Mouse (Mus musculus) forebrain, embryonic 15.5 days (tissue): ENCODE measurements around the gene P4ha1. TPM values are rescaled to one million over a fixed set of nuclear protein-coding genes. Genes with fewer than 3 reads are reported as not detected.
"Not testable (repeated sequence)": the region's sequence is repeated elsewhere in the genome, so short reads cannot be mapped to it uniquely, and the experiment has no call there.

Experiments
- ATAC-seq: fragments of 200-750 bp; cut with Nextera tagmentation; replicated peaks from 2 replicates; pipeline ENCODE4 v1.8.0; 2017; ENCODE audit warnings: mild to moderate bottlenecking, moderate TSS enrichment, moderate library complexity
- H3K27ac ChIP-seq: fragments of 300-500 bp; sonication (generic); replicated peaks from 2 replicates; pipeline ENCODE4 v1.5.1; 2015; ENCODE audit warnings: mild to moderate bottlenecking, inconsistent platforms
- H3K27me3 ChIP-seq: fragments of 300-500 bp; sonication (generic); 2 replicates; pipeline ENCODE4 v1.6.1; 2015; ENCODE audit warnings: inconsistent platforms
- H3K36me3 ChIP-seq: fragments of 300-500 bp; sonication (generic); 2 replicates; pipeline ENCODE4 v1.6.1; 2015; ENCODE audit warnings: mild to moderate bottlenecking, inconsistent platforms
- H3K4me1 ChIP-seq: fragments of 300-500 bp; sonication (generic); 2 replicates; pipeline ENCODE4 v1.6.1; 2015; ENCODE audit warnings: inconsistent platforms
- H3K4me2 ChIP-seq: fragments of 300-500 bp; sonication (generic); replicated peaks from 2 replicates; pipeline ENCODE4 v1.6.1; 2015; ENCODE audit warnings: mild to moderate bottlenecking, inconsistent platforms
- H3K4me3 ChIP-seq: fragments of 300-500 bp; sonication (generic); 2 replicates; pipeline ENCODE4 v1.5.1; 2015; ENCODE audit warnings: mild to moderate bottlenecking, inconsistent platforms
- H3K9ac ChIP-seq: fragments of 300-500 bp; sonication (generic); replicated peaks from 2 replicates; pipeline ENCODE4 v1.6.1; 2015; ENCODE audit warnings: mild to moderate bottlenecking, inconsistent platforms
- H3K9me3 ChIP-seq: fragments of 300-500 bp; sonication (generic); 2 replicates; pipeline ENCODE4 v1.6.1; 2016; ENCODE audit warnings: inconsistent platforms
- WGBS: fragments of 180-500 bp; shearing (Covaris S2); methylation state at CpG from one replicate; pipeline ENCODE4 v1.1.7; 2015; ENCODE audit warnings: mixed read lengths; 5-methylcytosine and 5-hydroxymethylcytosine counted together
- polyA plus RNA-seq: library from polyadenylated mRNA; unstranded; fragments of >200 nt; fragmentation: Nextera tagmentation; extraction: Ambion mirVana; gene quantifications from 2 replicates; pipeline ENCODE4 v1.2.1, GENCODE M21; 2015

Gene P4ha1
- polyA plus RNA-seq, 1 experiment from 2014 or later: 34.7 TPM

DNA sequence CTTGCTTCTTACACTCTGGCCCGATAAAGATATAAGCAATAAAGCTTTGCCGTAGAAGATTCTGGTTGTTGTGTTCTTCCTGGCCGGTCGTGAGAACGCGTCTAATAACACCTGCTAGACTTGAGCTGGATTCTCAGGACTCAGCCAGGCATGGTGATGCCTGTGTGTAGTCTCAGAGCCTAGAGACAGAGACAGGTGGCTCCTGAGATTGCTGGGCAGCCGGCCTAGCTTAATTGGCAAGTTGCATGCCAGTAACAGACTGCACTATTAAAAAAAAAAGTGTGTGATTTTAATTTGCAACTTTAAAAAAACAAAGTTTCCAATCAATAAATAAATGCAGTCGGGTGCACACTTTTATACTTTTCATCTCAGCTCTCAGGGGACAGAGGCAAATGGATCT is 63.9 kb downstream of the P4ha1 start:
- Histone ChIP-seq H3K27ac (peak overlapping the region; percentile 52; the same call in 1 of the 2 replicates), H3K36me3 (no peaks in the 10 kb centered on the region), H3K4me3 (no peak overlapping the region), H3K4me1 (no peaks in the 10 kb centered on the region), H3K9ac (no peak overlapping the region), H3K27me3 (no peaks in the 10 kb centered on the region), H3K4me2 (no peak overlapping the region), H3K9me3 (no peaks in the 10 kb centered on the region)
- WGBS: 52% methylated on average over 8 of the region's 8 CpGs
- peak; percentile 91 for ATAC-seq

DNA sequence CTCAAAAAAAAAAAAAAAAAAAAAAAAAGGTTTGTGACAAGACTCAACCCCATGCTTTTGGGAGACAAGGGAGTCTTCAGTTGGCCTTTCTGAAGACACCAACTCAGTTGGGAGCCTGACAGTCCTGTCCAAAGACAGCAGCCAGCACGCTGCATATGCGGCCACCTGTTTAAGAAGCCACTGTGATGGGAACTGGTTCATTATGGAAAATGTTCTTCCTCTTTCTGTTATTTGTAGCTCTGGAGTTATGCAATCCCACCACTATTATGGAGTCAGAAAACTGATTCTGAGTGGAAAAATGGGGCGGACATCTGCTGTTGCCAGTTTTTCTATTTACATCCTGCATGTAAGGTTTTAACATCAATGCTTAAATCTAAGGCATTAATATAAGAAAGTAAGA is 66.6 kb downstream of the P4ha1 start:
- no peaks in the 10 kb centered on the region for H3K9me3 ChIP-seq
- H3K4me3 ChIP-seq: no peak overlapping the region
- no peaks in the 10 kb centered on the region for H3K36me3 ChIP-seq
- H3K4me2 ChIP-seq: no peak overlapping the region
- 96% methylated on average over 3 of the region's 3 CpGs for WGBS
- no peak overlapping the region for H3K9ac ChIP-seq
- no peaks in the 10 kb centered on the region for H3K27me3 ChIP-seq
- no peak overlapping the region for H3K27ac ChIP-seq
- no peaks in the 10 kb centered on the region for H3K4me1 ChIP-seq
- no peak for ATAC-seq

DNA sequence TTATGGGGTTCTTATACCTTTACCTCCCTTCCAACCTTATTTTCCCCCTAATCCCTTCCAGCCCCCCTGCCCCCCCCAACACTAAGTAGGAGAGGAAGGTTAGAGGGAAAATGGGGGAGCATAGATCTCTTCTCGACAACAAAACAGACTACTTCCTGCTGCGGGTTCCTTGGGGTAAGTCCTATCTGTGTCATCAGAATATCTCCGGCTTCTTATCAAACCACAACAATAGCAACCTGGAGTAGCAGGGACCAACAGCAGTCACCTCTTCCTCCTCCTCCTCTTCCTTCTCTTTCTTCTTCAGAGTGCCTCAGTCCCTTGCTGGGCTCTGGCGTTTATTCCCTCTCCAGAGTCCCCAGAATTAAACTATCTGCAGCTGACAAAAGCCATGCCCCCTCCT is 68.8 kb downstream of the P4ha1 start:
- H3K4me2 ChIP-seq: no peak overlapping the region
- H3K9me3 ChIP-seq: no peaks in the 10 kb centered on the region
- 78% methylated on average over 4 of the region's 4 CpGs for WGBS
- H3K9ac ChIP-seq: no peak overlapping the region
- H3K4me3 ChIP-seq: no peak overlapping the region
- no peak overlapping the region for H3K27ac ChIP-seq
- no peaks in the 10 kb centered on the region for H3K27me3 ChIP-seq
- H3K36me3 ChIP-seq: no peaks in the 10 kb centered on the region
- no peak for ATAC-seq
- no peaks in the 10 kb centered on the region for H3K4me1 ChIP-seq

DNA sequence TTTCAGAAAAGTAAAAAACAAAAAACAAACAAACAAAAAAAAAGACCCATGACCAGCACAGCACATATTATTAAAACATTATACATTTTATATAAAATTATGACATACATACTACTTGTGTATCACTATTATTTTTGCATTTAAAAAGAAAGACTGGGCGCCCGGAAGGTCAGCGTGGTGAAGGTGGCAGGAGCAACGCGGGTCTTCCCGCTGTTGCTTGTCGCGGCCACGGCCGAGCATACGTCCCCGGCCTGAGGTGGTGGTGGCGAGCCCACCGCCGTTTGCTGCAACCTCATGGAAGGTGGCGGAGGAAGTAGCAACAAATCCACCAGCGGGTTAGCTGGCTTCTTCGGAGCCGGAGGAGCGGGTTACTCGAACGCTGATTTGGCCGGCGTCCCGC is 72.4 kb downstream of the P4ha1 start, which contains the start of gene Gm10273:
Gene Gm10273 (plus strand): TSS at position 172 of the 400 bp plus-strand sequence.
- not testable (repeated sequence) for ATAC-seq

DNA sequence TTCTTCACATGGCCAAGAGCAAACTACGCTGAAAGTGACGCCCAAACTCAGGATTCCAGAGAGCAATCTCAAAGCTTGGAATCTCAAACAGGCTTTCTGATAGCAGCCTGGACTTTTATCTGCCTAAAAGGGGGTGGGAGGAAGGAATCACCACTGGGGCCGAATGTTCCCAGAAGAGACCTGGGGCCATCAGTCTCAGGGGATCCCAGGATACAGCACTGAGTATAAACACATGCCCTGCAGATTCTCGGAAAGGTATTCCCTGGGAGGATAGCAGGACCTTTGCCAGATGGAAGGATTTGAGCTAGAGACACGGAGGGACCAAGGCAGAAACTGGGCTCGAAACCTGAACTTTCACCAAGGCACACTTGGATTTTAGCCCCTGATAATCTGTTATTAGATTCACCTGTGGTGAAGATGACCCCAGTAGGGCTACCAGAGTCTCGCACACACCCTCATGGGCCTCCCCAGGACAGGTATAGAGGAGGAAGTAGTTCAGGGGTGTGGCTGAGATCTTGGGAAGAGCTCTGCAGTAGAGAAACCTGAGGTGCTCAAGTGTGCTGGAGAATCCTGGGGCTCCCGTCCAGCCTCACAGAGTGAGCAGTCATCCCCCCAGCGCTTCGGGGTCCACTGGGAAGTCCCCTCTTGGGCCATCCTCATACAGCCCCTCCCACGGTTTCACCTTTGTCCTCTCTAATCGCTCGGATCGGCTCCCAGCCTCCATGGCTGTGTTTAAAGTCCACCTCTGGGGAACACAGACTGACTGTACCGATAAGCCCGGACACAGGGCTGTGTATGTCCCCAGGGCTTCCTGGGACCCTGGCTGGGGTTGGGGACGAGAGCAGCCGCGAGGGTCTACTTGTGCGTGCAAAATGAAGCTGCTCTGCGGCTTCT is 80.0 kb downstream of the P4ha1 start, which contains the start of gene Pla2g12b:
Gene Pla2g12b (plus strand): TSS at position 762 of the 894 bp plus-strand sequence.
- no peaks in the 10 kb centered on the region for H3K27me3 ChIP-seq
- H3K9me3 ChIP-seq: no peaks in the 10 kb centered on the region
- WGBS: 82% methylated on average over 21 of the region's 21 CpGs
- no peak within 1 kb of the TSS for H3K27ac ChIP-seq
- no peak within 1 kb of the TSS for H3K9ac ChIP-seq
- H3K4me2 ChIP-seq: no peak within 1 kb of the TSS
- no peak for ATAC-seq
- H3K4me1 ChIP-seq: no peaks in the 10 kb centered on the region
- H3K36me3 ChIP-seq: no peaks in the 10 kb centered on the region
- H3K4me3 ChIP-seq: no peak within 1 kb of the TSS

More for the DNA sequence above, 72.4 kb downstream of the P4ha1 start, which contains the start of gene Gm10273:
- not testable (repeated sequence) for H3K9ac ChIP-seq, H3K27me3 ChIP-seq, H3K4me1 ChIP-seq, H3K9me3 ChIP-seq, H3K4me2 ChIP-seq, H3K27ac ChIP-seq, H3K4me3 ChIP-seq, H3K36me3 ChIP-seq
- 93% methylated on average over 13 of the region's 25 CpGs for WGBS

DNA sequence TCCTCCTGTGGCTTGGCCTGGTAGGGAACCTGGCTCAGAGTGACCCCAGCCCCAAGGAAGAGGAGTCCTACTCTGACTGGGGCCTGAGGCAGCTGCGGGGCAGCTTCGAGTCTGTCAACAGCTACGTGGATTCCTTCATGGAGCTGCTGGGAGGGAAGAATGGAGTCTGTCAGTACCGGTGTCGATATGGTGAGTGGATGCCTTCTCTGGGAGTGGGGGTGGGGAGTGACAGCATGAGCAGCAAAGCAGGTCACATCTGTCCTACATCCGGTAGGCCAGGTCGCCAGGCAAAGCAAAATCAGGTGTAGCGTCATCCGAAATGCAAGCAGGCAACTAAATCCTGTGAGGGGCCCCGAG is 80.7 kb downstream of the P4ha1 start:
- Histone ChIP-seq H3K4me3 (no peak overlapping the region), H3K9me3 (no peaks in the 10 kb centered on the region), H3K27me3 (no peaks in the 10 kb centered on the region), H3K9ac (no peak overlapping the region), H3K4me2 (no peak overlapping the region), H3K36me3 (no peaks in the 10 kb centered on the region), H3K27ac (no peak overlapping the region), H3K4me1 (no peaks in the 10 kb centered on the region)
- WGBS: 81% methylated on average over 10 of the region's 10 CpGs
- no peak for ATAC-seq

DNA sequence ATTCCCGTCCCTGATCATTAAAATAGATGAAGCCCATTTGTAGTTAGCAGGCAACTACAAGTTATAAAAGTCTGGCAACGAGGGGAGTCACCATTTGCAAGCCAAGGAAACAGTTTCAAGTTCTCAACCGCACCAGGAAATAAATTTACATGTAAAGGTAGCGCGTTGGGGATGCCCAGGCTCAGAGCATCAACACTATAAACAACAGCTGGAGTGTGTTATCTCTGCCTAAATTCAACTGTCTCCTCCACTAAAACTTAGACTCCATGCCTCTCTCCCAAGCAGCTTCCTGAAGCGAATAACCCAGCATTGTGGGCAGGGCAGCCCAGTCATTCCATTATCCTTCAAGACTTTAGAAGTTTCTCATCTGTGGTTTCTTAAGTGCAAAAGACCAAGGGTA is 85.4 kb downstream of the P4ha1 start:
- no peak overlapping the region for H3K9ac ChIP-seq
- ATAC-seq: no peak
- no peak overlapping the region for H3K27ac ChIP-seq
- 71% methylated on average over 6 of the region's 6 CpGs for WGBS
- H3K4me3 ChIP-seq: no peak overlapping the region
- H3K9me3 ChIP-seq: no peaks in the 10 kb centered on the region
- no peaks in the 10 kb centered on the region for H3K36me3 ChIP-seq
- H3K27me3 ChIP-seq: no peaks in the 10 kb centered on the region
- no peaks in the 10 kb centered on the region for H3K4me1 ChIP-seq
- no peak overlapping the region for H3K4me2 ChIP-seq

DNA sequence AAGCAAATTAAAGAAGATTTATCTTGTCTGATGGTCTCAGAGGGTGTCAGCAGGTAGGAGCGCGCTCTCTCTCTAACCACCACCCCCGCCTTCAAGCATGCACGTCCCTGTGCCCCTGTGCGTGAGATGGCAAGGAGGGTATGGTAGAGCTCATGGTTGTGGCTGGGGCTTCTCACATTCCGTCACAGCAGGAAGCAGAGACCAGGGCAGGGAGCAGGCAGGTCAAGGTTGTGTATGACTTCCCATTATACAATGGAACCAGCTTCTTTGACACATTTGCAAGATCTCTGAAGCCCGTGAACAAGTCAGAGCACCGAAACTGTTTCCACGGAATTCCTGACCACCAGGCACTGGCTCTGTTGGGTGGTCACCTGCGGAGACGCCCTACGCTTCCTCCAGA is 87.2 kb downstream of the P4ha1 start:
- no peak for ATAC-seq
- Histone ChIP-seq H3K36me3 (no peaks in the 10 kb centered on the region), H3K9me3 (no peaks in the 10 kb centered on the region), H3K4me2 (no peak overlapping the region), H3K27me3 (no peaks in the 10 kb centered on the region), H3K9ac (no peak overlapping the region), H3K27ac (no peak overlapping the region), H3K4me1 (no peaks in the 10 kb centered on the region), H3K4me3 (no peak overlapping the region)
- WGBS: 86% methylated on average over 12 of the region's 12 CpGs

DNA sequence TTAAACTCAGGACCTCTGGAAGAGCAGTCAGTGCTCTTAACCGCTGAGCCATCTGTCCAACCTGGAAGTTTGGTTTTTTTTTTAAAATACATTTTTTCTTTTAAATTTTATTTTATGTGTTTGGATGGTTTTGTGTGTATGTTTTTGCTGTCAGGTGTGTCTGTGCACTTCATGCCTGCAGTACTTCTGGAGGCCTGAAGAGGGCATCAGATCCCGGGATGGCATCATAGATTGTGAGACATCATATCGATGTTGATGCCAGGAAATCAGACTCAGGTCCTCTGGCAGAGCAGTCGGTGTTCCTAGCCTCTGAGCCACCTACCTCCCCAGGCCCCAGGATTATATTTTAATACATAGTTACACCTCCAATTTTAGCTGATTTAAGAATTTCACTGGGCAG is 90.6 kb downstream of the P4ha1 start:
- Histone ChIP-seq H3K27me3 (no peaks in the 10 kb centered on the region), H3K4me3 (no peak overlapping the region), H3K9ac (no peak overlapping the region), H3K4me2 (no peak overlapping the region), H3K36me3 (no peaks in the 10 kb centered on the region), H3K9me3 (no peaks in the 10 kb centered on the region), H3K4me1 (no peaks in the 10 kb centered on the region), H3K27ac (no peak overlapping the region)
- ATAC-seq: no peak
- WGBS: 91% methylated on average over 4 of the region's 4 CpGs

DNA sequence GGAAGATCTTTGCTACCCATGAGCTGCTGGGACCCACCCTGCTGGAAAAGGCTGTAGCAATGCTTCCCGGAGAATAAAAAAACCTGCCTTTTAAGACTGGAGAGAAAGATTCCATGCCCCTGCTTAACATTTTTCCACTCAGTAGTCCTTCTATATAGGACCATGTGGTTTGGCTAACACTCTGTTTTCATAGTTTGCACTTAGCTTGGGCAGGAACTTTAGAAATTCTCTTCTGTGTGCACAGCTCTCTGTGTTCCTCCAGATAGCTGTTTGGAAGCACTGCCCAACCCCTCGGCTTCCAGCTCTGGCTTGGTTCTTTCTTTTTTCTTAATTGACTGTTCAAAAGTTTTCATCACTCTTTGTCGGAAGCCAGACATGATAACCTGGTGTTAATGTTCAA is 93.5 kb downstream of the P4ha1 start:
- WGBS: 85% methylated on average over 3 of the region's 3 CpGs

DNA sequence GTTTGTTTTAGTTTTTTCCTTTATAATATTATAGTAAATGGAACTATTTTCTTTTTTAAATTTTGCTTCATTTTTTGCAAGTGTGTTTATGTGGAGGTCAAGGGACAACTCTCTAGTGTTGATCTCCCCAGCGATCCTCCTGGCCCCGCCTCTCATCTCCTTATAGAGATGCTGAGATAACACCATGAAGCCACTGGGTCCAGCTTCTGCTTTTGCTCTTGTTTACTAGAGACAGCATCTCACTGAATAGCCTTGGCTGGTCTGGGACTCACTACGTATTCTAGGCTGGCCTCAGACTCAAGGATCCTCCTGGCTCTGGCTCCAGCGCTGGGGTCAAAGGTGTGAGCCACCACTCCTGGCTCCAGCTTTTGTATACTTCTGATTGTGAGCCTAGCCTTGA is 96.4 kb downstream of the P4ha1 start:
- no peaks in the 10 kb centered on the region for H3K9me3 ChIP-seq
- 92% methylated on average over 4 of the region's 4 CpGs for WGBS
- H3K4me1 ChIP-seq: no peaks in the 10 kb centered on the region
- H3K4me2 ChIP-seq: no peak overlapping the region
- no peak overlapping the region for H3K27ac ChIP-seq
- no peaks in the 10 kb centered on the region for H3K27me3 ChIP-seq
- H3K36me3 ChIP-seq: no peaks in the 10 kb centered on the region
- no peak overlapping the region for H3K9ac ChIP-seq
- H3K4me3 ChIP-seq: no peak overlapping the region
- no peak for ATAC-seq

More for the DNA sequence above, 93.5 kb downstream of the P4ha1 start:
- Histone ChIP-seq H3K4me3 (no peak overlapping the region), H3K9me3 (no peaks in the 10 kb centered on the region), H3K9ac (no peak overlapping the region), H3K27ac (no peak overlapping the region), H3K36me3 (no peaks in the 10 kb centered on the region), H3K27me3 (no peaks in the 10 kb centered on the region), H3K4me1 (no peaks in the 10 kb centered on the region), H3K4me2 (no peak overlapping the region)
- no peak for ATAC-seq
